Mouse (Mus musculus) stomach, embryonic 16.5 days (tissue): ENCODE measurements around the gene Cchcr1. TPM values are rescaled to one million over a fixed set of nuclear protein-coding genes. Genes with fewer than 3 reads are reported as not detected.

Experiments
- ATAC-seq: fragments of 200-750 bp; cut with Nextera tagmentation; 2 replicates; pipeline ENCODE4 v1.8.0; 2017; ENCODE audit warnings: moderate number of reproducible peaks, moderate TSS enrichment; ENCODE audit not compliant: insufficient read depth, low FRiP score
- H3K27ac ChIP-seq: fragments of 300-500 bp; sonication (generic); 2 replicates; pipeline ENCODE4 v1.5.1; 2014; ENCODE audit warnings: low read length
- H3K27me3 ChIP-seq: fragments of 300-500 bp; sonication (generic); 2 replicates; pipeline ENCODE4 v1.6.1; 2014; ENCODE audit warnings: low read length, control low read depth, mixed read lengths; ENCODE audit not compliant: control insufficient read depth, insufficient read depth
- H3K36me3 ChIP-seq: fragments of 300-500 bp; sonication (generic); 2 replicates; pipeline ENCODE4 v1.6.1; 2014; ENCODE audit warnings: low read length; ENCODE audit not compliant: control insufficient read depth, insufficient read depth
- H3K4me1 ChIP-seq: fragments of 300-500 bp; sonication (generic); 2 replicates; pipeline ENCODE4 v1.6.1; 2014; ENCODE audit warnings: low read length, control low read depth, mixed read lengths; ENCODE audit not compliant: control insufficient read depth, insufficient read depth
- H3K4me2 ChIP-seq: fragments of 300-500 bp; sonication (generic); 2 replicates; pipeline ENCODE4 v1.6.1; 2014; ENCODE audit warnings: low read depth, low read length, mixed read lengths
- H3K4me3 ChIP-seq: fragments of 300-500 bp; sonication (generic); replicated peaks from 2 replicates; pipeline ENCODE4 v1.5.1; 2014; ENCODE audit warnings: mild to moderate bottlenecking, low read length
- H3K9ac ChIP-seq: fragments of 300-500 bp; sonication (generic); 2 replicates; pipeline ENCODE4 v1.6.1; 2014; ENCODE audit warnings: low read length
- H3K9me3 ChIP-seq: fragments of 300-500 bp; sonication (generic); replicated peaks from 2 replicates; pipeline ENCODE4 v1.6.1; 2016; ENCODE audit warnings: low read length, control low read depth; ENCODE audit not compliant: control insufficient read depth
- WGBS: fragments of 180-500 bp; shearing (Covaris S2); extraction: QIAGEN DNeasy Blood & Tissue Kit; methylation state at CpG from one replicate; pipeline ENCODE4 v1.1.7; 2014; 5-methylcytosine and 5-hydroxymethylcytosine counted together
- polyA plus RNA-seq: library from polyadenylated mRNA; unstranded; fragments of >200 nt; fragmentation: Nextera tagmentation; extraction: Ambion mirVana; gene quantifications from 2 replicates; pipeline ENCODE4 v1.2.1, GENCODE M21; 2015

Cchcr1 gene
- polyA plus RNA-seq, 1 experiment from 2014 or later, result 19.4 TPM

DNA sequence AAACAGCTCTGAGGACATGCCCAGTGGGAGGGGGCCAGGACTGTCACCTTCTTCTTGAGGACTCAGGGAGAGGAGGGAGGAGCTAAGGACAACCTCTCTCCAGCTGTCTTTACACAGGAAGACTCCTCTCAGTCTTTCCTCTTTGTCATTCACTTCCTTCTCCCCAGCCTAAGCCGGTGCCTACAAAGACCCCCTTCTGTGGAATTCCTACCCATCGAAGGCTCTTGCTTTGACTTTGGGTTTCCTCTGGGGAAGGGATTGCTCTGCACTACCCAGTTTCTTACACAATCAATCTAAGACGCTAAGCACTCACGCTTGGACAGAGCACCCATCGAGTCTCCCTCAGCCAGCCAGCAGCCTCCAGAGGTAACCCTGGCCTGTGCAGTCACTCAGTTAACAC lies 31.7 kb downstream of the Cchcr1 start:
- H3K4me3 ChIP-seq, result no peak overlapping the region
- peak overlapping the region; percentile 15; the same call in 1 of the 2 replicates for H3K27ac ChIP-seq
- H3K36me3 ChIP-seq, result no peaks in the 10 kb centered on the region
- H3K9ac ChIP-seq, result no peak overlapping the region
- no peaks in the 10 kb centered on the region for H3K9me3 ChIP-seq
- WGBS, result 28% methylated on average over 5 of the region's 5 CpGs
- H3K4me1 ChIP-seq, result peaks cover 20% of the 10 kb centered on the region
- no peak for ATAC-seq
- H3K4me2 ChIP-seq, result no peak overlapping the region
- H3K27me3 ChIP-seq, result no peaks in the 10 kb centered on the region

DNA sequence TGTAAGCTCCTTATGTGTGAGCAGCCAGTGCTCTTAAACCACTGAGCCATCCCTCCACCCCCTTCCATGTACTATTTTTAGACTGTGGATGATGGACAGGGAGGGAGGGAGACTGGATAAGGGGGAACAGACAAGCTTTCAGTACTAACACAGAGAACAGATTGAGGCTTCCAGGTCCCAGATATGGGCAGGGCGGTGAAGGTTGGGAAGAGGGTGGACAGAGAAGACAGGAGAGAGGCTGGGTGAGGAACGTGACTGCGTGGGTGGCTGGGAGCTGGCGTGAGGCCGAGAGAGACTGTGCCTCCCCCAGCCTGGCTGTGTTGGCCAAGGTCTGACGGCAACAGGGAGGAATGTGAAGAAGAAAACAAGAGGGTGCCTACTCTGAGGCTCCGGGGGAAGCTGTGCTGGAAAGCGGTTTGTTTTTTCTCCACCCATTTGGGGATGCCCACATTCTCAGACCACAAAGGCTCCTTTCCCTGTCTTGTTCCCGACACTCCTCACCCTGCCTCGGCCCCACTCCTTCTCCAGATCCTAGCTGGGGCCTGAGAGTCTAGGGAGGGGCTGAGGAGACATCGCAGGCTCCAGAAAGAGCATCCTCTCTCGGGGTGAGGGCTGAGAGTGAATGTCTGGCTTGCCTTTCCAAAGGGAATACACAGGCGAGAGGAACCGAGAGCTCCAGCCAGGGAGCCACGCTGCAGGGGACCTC lies 32.7 kb downstream of the Cchcr1 start:
- Histone ChIP-seq H3K4me2 (peak overlapping the region; percentile 28), H3K9me3 (no peaks in the 10 kb centered on the region), H3K27ac (peak overlapping the region; percentile 89), H3K4me1 (peaks cover 20% of the 10 kb centered on the region), H3K27me3 (no peaks in the 10 kb centered on the region), H3K4me3 (no peak overlapping the region), H3K9ac (peak overlapping the region; percentile 43), H3K36me3 (no peaks in the 10 kb centered on the region)
- peak; percentile 87 for ATAC-seq
- 29% methylated on average over 15 of the region's 15 CpGs for WGBS

DNA sequence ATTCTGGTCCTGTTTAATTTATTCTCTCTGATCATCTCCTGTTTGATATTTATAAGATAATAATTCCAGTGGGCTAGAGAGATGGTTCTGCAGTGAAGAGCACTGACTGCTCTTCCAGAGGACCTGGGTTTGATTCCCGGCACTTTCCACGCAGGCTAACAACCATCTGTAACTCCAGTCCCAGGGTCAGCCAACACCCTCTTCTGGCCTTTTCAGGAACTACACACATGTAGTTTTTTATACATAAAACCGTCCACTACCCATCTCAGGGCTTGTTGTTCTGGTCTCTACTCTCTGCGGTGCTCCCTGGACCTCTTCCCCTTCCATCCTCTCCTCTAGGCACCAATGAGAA lies 33.2 kb downstream of the Cchcr1 start:
- peak overlapping the region; percentile 43; the same call in 1 of the 2 replicates for H3K9ac ChIP-seq
- H3K4me2 ChIP-seq, result peak overlapping the region; percentile 28; the same call in 1 of the 2 replicates
- H3K9me3 ChIP-seq, result no peaks in the 10 kb centered on the region
- H3K4me1 ChIP-seq, result peaks cover 20% of the 10 kb centered on the region
- H3K36me3 ChIP-seq, result no peaks in the 10 kb centered on the region
- no peak overlapping the region for H3K4me3 ChIP-seq
- ATAC-seq, result no peak
- whole genome bisulfite sequencing, result 94% methylated on average over 4 of the region's 4 CpGs
- no peaks in the 10 kb centered on the region for H3K27me3 ChIP-seq
- peak overlapping the region; percentile 89 for H3K27ac ChIP-seq

DNA sequence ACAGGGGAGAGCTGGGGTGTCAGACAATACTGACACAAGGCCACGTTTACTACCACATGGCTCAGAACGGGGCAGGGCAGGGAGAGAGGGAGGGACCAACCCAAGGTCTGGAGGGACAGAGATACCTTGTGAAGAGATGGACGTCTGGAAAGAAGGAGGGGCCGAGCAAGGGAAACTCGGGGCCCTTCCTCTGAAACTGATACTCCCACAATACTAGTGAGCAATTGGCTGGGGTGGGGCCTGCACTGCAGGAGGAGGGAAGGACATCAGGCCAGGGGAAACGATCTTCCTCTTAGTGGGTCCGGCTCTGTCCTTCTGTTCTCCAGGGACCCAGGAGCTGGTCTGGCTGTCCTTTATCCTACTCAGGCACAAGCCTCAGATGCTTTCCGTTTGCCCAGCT lies 34.0 kb downstream of the Cchcr1 start:
- WGBS, result 45% methylated on average over 8 of the region's 8 CpGs
- Histone ChIP-seq H3K4me3 (no peak overlapping the region), H3K4me2 (no peak overlapping the region), H3K9ac (peak overlapping the region; percentile 42), H3K4me1 (peaks cover 20% of the 10 kb centered on the region), H3K9me3 (no peaks in the 10 kb centered on the region), H3K27ac (no peak overlapping the region), H3K36me3 (no peaks in the 10 kb centered on the region), H3K27me3 (no peaks in the 10 kb centered on the region)
- ATAC-seq, result no peak

DNA sequence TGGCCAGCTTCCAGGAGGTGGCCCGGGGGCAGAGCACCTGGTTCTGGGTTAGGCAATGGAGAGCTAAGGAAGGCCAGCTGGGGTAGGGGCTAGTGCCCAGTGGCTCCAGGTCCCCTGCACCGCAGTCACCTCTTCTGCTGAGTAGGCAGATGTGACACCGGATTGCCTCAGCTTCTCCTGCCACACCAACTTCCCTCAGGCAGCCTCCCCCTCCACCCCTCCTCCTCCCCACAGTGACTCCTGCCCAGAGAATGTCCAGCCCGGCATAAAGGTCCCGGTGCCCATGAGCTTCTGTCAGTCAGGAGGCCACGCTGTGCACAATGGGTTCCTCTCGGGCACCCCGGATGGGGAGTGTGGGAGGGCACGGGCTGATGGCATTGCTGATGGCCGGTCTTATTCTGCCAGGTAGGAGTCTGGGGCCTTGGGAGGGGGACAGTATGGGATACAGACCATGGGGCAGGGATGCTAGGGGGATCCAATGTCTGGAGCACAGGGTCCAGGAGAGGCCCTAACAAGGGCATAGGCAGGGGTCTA lies 35.0 kb downstream of the Cchcr1 start, which contains the start of gene Cdsn:
TSS of gene Cdsn (plus strand) at position 248 of the 534 bp plus-strand sequence.
- Histone ChIP-seq H3K36me3 (no peaks in the 10 kb centered on the region), H3K27me3 (no peaks in the 10 kb centered on the region), H3K9me3 (no peaks in the 10 kb centered on the region), H3K4me2 (no peak within 1 kb of the TSS), H3K27ac (no peak within 1 kb of the TSS), H3K9ac (peak within 1 kb of the TSS; percentile 42), H3K4me1 (peaks cover 20% of the 10 kb centered on the region), H3K4me3 (no peak within 1 kb of the TSS)
- no peak for ATAC-seq
- WGBS, result 78% methylated on average over 10 of the region's 10 CpGs

DNA sequence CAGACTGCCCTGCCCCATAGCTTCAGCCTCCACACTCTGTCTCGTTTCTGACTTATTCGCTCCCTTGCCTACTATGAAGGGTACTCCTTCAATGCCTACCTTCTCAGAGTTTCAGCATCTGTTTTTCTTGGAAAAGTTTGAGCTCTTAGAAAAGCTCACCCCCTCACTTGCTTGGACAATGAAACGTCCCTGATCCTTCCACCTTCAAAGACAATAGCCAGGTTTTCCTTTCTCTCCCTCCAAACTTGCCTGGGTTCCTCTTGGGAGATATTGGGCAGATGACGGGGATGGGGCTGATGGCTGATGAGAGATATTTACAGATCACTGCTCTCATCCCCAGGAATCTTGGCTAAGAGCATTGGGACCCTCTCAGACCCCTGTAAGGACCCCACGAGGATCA lies 37.4 kb downstream of the Cchcr1 start:
- Histone ChIP-seq H3K9ac (no peak overlapping the region), H3K9me3 (no peaks in the 10 kb centered on the region), H3K4me1 (peaks cover 13% of the 10 kb centered on the region), H3K4me2 (no peak overlapping the region), H3K36me3 (no peaks in the 10 kb centered on the region), H3K4me3 (no peak overlapping the region), H3K27ac (no peak overlapping the region), H3K27me3 (no peaks in the 10 kb centered on the region)
- WGBS, result 77% methylated on average over 5 of the region's 5 CpGs
- no peak for ATAC-seq

DNA sequence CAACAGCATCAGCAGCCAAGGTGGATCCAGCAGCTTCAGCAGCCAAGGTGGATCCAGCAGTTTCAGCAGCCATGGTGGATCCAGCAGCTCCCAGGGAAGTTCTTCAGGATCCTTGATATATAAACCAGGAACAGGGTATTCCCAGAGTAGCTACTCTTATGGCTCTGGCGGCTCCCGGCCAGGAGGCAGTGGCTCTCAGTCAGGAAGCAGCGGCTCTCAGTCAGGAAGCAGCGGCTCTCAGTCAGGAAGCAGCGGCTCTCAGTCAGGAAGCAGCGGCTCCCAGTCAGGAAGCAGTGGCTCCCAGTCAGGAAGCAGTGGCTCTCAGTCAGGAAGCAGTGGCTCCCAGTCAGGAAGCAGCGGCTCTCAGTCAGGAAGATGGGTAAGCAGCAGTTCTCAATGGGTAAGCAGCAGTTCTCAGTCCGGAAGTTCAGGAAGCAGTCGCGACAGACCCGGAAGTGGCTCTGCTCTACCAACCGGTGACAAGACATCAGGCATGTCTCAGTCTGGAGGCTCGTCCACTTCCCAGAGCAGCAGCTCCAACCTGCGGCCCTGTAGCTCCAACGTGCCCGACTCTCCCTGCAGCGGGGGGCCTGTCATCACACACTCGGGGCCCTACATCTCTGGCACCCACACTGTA lies 38.0 kb downstream of the Cchcr1 start:
- H3K27ac ChIP-seq, result no peak overlapping the region
- H3K27me3 ChIP-seq, result no peaks in the 10 kb centered on the region
- H3K4me1 ChIP-seq, result peaks cover 7% of the 10 kb centered on the region
- WGBS, result 88% methylated on average over 18 of the region's 18 CpGs
- H3K36me3 ChIP-seq, result no peaks in the 10 kb centered on the region
- no peak for ATAC-seq
- H3K9ac ChIP-seq, result no peak overlapping the region
- no peak overlapping the region for H3K4me2 ChIP-seq
- no peaks in the 10 kb centered on the region for H3K9me3 ChIP-seq
- H3K4me3 ChIP-seq, result no peak overlapping the region

DNA sequence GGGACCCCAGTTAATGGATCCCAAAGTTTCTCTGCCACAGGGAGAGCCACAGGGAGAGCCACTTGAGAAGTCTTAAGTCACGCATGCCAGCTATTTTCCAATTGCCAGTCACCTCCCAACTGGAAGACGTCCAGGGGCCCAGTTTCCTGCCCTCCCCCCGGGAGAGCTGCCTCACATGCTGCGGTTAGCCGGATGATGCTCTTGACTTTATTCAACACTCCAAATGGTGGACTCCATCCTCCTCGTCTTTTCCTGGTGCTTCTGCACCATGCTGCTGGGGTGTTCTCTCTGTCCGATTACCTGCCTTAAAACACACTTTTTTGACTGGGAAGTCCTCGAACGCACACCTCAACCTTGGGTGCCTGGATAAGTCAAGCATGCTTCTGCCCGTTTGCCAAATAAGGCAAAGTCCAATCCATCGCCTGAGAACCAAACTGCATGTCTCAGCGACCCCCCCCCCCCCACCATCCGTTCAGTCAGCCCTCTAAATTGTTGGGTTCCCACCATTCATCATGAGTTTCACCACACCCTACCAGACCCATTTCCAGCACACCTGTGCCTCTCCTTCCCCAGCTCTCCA lies 39.4 kb downstream of the Cchcr1 start:
- Histone ChIP-seq H3K27ac (no peak overlapping the region), H3K36me3 (no peaks in the 10 kb centered on the region), H3K9me3 (no peaks in the 10 kb centered on the region), H3K4me1 (no peaks in the 10 kb centered on the region), H3K4me3 (no peak overlapping the region), H3K9ac (no peak overlapping the region), H3K4me2 (no peak overlapping the region), H3K27me3 (no peaks in the 10 kb centered on the region)
- 89% methylated on average over 13 of the region's 13 CpGs for WGBS
- no peak for ATAC-seq

DNA sequence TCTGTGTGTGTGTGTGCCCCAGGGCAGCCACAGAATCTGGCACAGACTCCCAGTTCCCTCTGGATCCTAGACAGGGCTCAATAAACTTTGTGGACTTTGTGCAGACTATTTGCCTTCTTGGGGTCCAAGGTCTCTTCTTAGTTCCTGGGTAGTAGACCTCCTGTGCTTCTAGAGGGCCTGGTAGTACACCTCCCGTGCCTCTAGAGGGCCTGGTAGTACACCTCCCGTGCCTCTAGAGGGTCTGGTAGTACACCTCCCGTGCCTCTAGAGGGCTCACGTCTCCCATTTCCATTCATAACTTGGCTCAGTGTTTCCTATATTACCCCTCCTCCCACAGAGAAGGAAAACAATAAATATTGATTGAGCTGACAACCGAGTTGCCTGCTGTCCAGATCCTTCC lies 39.9 kb downstream of the Cchcr1 start:
- no peak overlapping the region for H3K4me3 ChIP-seq
- no peak overlapping the region for H3K9ac ChIP-seq
- ATAC-seq, result 0 out of 2 replicates have a peak, but pooled peaks have one; percentile 17
- H3K9me3 ChIP-seq, result no peaks in the 10 kb centered on the region
- no peaks in the 10 kb centered on the region for H3K36me3 ChIP-seq
- H3K4me1 ChIP-seq, result no peaks in the 10 kb centered on the region
- peak overlapping the region; percentile 79; the same call in 1 of the 2 replicates for H3K27ac ChIP-seq
- 0 out of 2 replicates have a peak overlapping the region, but pooled peaks have one; percentile 24 for H3K4me2 ChIP-seq
- 22% methylated on average over 5 of the region's 5 CpGs for WGBS
- no peaks in the 10 kb centered on the region for H3K27me3 ChIP-seq
